Mouse (Mus musculus): ENCODE data around the gene Stxbp3.

DNA sequence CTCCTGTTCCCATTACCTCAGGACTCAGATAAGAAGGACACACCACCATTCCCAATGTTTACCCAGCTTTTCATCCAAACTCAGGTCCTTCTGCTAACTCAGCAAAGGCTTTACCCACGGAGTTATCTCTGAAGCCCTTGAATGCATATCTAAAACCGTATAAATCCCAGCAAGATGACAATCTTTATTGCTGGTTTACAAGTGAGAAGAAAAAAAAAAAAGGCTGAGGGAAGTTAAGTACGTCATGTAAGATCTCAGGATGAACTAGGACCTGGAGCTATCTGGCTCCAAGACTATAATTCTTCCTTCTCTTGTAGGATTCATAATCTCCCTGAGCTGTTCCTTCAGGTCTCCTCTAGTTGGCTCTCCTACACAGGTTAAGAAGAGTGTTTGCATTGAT, 11.2 kb upstream of the Stxbp3 start:
- TF ChIP-seq CTCF (IDR thresholded peaks at IDR 0.05; ENCODE audit: low read depth) (no peak), EP300 (IDR thresholded peaks at IDR 0.05; ENCODE audit: low read depth) (no peak)
